ENCODE assay signal across 18 mouse cellular contexts in genomic region chr11:20750573-20750972, GRCm38 (mm10).
"Had no signal": no experiment of that assay in that cellular context is flagged by ENCODE, and none has a peak within 500 bp of the region (broad histone marks: within the 10 kb centered on the region; RNA-seq: fewer than 3 reads in every experiment).

No protein-coding gene starts in this region.

- H3K9ac ChIP-seq: lung, embryonic 14.5 days; midbrain, embryonic 12.5 days; neural tube, embryonic 13.5 days; neural tube, embryonic 15.5 days had no signal

- H3K4me1 ChIP-seq: midbrain, embryonic 10.5 days; midbrain, embryonic 12.5 days; neural tube, embryonic 13.5 days; neural tube, embryonic 15.5 days had no signal

- H3K4me3 ChIP-seq: midbrain, embryonic 10.5 days; midbrain, embryonic 12.5 days; myocyte; neural tube, embryonic 13.5 days; neural tube, embryonic 15.5 days had no signal

- H3K27ac ChIP-seq: midbrain, embryonic 10.5 days; midbrain, embryonic 12.5 days; neural tube, embryonic 13.5 days; neural tube, embryonic 15.5 days had no signal

- H3K27me3 ChIP-seq: midbrain, embryonic 12.5 days; neural tube, embryonic 13.5 days; neural tube, embryonic 15.5 days had no signal

- ATAC-seq: midbrain, embryonic 16.5 days had no signal

- DNase-seq: lung, adult 18-20 months; lung, embryonic 14.5 days; lung, postnatal 10 days; lung, postnatal 4 days; midbrain, embryonic 14.5 days; right cerebral cortex, adult 18-20 months; right cerebral cortex, postnatal 25 days; right cerebral cortex, postnatal 4 days; spleen, adult 18-20 months; thymus, adult 18-20 months; thymus, postnatal 14 days; thymus, postnatal 36 days had no signal

- H3K36me3 ChIP-seq: midbrain, embryonic 10.5 days; midbrain, embryonic 12.5 days; neural tube, embryonic 13.5 days; neural tube, embryonic 15.5 days had no signal

- H3K4me2 ChIP-seq: lung, embryonic 14.5 days; midbrain, embryonic 12.5 days; neural tube, embryonic 13.5 days; neural tube, embryonic 15.5 days had no signal
